Mouse (Mus musculus): ENCODE measurements around the gene Zbtb3.
A peak's percentile ranks its signal among the peaks of the same experiment; 100 is the strongest.

Gene Zbtb3

DNA sequence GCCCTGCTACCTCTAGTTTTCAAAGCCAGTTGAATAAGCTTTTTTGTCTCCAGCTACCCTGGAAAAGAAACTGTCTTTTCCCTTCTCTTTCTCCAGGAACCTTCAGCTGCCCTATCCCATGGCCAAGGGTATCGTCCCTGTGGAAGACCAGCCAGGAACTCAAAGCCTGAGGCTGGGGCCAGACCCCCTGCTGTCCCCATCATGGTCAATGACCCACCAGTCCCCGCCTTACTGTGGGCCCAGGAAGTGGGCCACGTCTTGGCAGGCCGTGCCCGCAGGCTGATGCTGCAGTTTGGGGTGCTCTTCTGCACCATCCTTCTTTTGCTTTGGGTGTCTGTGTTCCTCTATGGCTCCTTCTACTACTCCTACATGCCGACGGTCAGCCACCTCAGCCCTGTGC is 38.7 kb downstream of the Zbtb3 start:
- DNase-seq: peak; percentile 57 to 62

DNA sequence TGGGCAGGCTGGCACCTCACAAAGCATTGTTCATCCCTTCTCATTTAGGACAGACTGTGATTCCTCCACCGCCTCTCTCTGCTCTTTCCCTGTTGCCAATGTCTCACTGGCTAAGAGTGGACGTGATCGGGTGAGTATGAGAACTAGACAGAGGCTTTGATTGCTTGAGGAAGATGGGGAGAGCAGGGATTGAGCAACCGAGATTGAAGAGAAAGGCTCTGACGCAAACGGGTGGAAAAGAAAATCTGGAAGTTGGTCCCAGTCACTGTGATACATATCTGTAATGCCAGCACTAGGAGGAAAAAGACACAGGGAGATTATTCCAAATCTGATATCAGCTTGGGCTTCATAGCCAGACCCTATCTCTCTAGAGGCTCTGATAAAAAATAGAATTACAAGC is 40.6 kb downstream of the Zbtb3 start:
- no peak for DNase-seq

DNA sequence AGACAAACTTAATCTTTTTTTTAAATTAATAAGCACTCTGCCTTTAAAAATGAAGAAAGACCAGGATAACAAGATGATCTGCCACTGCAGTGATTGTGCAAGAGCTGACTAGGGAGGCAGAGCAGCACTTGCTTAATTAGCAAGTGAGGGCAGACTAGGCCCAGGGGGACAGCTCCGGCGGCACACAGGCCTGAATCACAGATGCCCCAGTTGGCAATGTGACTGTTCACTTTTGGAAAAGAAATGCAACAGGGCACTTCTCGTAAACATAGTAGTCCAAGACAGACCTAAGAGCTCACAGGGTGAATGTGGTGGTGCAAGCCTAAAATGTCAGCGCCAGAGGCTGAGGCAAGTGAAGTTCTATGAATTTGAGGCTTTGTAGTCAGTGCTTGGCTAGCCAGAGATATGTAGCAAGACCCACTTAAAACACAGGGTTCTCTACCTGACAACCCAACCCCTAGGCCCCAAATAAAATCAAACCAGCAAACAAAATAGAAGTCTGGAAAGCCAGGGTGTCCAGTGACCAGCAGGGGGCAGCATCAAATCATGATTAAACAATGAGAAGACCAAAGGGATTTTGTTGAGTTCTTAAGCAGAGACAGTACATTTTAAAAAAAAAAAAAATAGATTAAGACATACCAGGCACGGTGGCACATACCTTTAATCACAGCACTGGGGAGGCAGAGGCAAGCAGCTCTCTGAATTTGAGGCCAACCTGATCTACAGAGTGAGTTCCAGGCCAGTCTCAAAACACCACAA is 42.2 kb downstream of the Zbtb3 start:
- peak; percentile 89 to 94 for DNase-seq

DNA sequence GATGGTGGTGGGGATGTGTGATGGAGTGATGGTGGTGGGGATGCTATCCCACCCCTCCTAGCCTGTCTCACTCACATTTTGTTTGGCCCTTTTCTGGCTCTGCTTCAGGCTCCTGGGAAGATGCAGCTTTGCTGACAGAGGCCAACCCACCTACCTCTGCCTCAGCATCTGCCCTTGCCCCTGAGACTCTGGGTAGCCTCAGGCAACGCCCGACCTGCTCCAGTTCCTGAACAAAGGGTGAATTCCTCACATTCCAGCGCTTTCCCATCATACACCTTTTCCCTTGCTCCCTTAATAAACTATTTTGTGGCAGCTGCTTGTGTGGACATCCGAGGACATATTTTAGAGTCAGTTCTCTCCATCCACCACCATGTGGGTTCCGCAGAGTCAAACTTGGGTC is 46.0 kb downstream of the Zbtb3 start:
- DNase-seq: no peak

DNA sequence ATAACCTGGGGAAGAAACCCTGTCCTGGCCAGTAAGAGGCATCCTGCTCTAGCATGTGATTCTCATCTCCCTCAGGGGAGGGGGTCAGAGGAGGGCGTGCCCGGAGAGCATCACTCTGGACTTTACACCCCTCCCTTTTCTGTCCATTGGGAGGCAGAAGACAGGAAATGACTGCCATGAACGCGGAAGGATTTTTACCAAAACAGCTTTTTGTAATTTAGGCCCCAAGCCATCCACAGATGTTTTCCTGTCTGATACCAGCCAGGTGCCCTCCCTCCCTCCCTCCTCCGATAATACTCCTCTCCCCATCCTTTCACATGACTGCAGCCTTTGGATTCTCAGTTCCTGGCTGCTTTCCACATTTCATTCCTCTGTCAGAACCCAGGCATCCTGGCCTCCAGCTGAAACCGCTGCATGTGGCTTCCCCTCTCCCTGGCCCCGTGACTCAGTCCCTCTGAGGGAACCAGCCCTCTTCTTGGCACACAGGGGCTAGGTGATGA is 48.1 kb downstream of the Zbtb3 start, which contains the start of gene Lrrn4cl:
Gene Lrrn4cl (plus strand): TSS at position 367 of the 500 bp plus-strand sequence.
- peak; percentile 50 to 53 for DNase-seq

DNA sequence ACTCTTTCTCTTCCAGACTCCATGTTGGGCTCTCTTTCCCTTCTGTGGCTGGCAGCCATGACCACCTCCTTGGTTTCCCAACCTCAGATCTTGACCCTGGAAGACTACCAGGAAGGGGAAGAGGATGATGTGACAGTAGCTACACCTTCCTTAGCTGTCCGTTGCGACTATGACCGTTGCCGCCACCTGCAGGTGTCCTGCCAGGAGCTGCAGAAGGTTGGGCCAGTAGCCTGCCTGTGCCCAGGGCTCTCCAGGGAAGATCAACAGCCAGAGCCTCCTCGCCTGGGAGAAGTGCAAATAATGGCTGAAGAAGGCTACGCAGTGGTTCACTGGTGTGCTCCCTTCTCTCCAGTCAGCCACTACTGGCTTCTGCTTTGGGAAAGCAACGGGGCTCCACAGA is 49.3 kb downstream of the Zbtb3 start:
- DNase-seq: no peak

DNA sequence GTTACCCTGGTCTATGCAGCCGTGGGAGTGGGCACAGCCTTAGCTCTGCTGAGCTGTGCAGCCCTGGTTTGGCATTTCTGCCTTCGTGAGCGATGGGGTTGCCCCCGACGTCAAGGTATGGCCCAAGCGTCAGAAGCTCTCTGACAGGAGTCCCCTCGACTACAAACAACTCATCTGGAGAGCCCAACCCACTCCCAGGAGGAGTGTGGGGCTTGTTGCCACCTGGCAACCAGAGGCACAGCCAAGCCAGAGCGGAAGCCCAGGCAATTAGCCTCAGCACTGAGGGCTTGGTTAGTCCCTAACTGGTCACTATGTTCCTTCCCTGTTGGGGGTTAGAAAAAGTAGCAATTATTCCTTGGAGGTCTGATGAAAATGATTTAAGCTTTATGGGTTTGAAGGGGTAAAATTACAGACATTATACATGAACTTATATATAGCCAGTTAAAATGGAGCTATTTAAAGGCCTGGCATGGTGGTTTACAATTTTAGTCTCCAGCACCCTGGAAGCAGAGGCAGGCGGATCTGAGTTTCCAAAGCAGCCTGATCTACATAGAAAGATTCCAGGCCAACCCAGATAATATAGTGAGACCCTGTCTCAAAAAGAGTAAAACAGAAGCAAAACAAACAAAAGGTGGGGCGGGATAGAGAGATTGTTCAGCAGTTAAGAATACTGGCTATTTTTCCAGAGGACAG is 50.0 kb downstream of the Zbtb3 start:
- no peak for DNase-seq

DNA sequence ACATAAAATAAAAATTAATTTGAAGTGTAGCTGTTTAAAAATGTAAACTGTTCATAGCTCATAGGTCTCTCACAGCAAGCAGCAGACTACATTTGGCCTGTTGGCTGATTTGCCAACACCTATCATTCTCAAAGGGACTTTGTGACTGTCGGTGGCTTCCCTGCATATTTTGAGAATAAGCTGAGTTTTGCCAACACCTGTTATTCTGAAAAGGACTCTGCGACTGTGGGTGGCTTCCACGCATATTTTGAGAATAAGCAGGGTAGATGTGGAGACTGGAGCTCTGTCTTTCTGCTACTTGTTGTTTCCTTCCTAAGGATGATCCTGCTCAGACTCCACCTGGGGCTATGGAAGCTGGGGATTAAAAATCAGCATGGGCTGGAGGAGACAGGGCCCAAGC is 50.8 kb downstream of the Zbtb3 start:
- no peak for DNase-seq
